Mouse (Mus musculus) mesoderm, embryonic 11.5 days (tissue): ENCODE results near the gene Tysnd1.

Source experiments
- DNase-seq: peaks from one replicate; pipeline ENCODE4 v3.0.0-alpha.2; 2012; ENCODE audit warnings: low read depth, low spot score

Gene Tysnd1

DNA sequence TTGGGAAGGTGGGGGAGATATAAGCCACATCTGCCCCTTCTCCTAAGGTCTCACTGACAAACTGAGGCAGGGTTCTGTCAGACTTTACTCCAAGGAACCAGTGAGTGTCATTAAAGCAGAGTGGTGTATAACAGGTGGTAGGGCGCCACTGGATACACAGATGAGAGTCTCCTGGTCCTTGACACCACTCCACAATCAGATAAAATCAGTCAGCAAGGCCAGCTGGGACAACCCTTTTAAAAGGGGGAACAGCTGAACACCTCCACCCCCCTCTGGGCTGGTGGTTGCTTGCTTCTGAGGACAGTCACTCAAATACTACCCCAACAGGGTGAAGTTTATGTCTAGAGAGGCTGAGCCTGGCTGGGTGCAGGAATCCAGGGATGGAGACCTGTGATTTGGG, 42.2 kb downstream of the Tysnd1 start:
- no peak for DNase-seq

- DNase-seq: no peak
Observed at GRCm38 (mm10) chr10:61738126-61738525, 42.8 kb downstream of the Tysnd1 start.

GRCm38 (mm10) chr10:61741306-61741705, 46.0 kb downstream of the Tysnd1 start:
- no peak for DNase-seq

DNA sequence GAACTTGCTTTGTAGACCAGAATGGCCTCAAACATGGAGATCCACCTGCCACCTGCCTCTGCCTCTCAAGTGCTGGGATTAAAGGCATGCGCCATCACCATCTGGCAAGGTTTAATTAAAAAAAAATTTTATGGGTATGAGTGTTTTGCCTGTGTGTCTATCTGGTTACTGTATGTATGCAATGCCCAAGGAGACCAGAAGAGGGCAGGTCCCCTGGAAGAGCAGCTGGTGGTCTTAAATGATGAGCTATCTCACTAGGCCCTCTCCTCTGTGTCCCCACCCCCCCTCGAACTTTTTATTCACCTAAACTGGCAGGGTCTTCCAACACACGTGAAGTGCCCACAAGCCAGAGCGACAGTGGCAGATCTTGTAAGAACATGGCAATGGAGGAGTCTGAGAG, 46.6 kb downstream of the Tysnd1 start:
- no peak for DNase-seq

GRCm38 (mm10) chr10:61742336-61742735, 47.0 kb downstream of the Tysnd1 start:
- DNase-seq: no peak

GRCm38 (mm10) chr10:61745133-61745532, 49.8 kb downstream of the Tysnd1 start:
- peak; percentile 44 for DNase-seq

GRCm38 (mm10) chr10:61747302-61747701, 52.0 kb downstream of the Tysnd1 start:
- DNase-seq: no peak

GRCm38 (mm10) chr10:61750014-61750413, 54.7 kb downstream of the Tysnd1 start:
- no peak for DNase-seq

GRCm38 (mm10) chr10:61751534-61752219, 56.4 kb downstream of the Tysnd1 start:
- DNase-seq: no peak
